Mouse (Mus musculus): ENCODE data around the gene Isg20l2. TPM values are rescaled to one million over a fixed set of nuclear protein-coding genes. Genes with fewer than 3 reads are reported as not detected.
A peak's percentile ranks its signal among the peaks of the same experiment; 100 is the strongest.
"Not testable (repeated sequence)": the region's sequence is repeated elsewhere in the genome, so short reads cannot be mapped to it uniquely, and the experiment has no call there.

Isg20l2 gene
- polyA plus RNA-seq, 1 experiment from 2014 or later = 21.0 TPM

GRCm38 (mm10) chr3:87901036-87901624 lies 29.0 kb upstream of the Isg20l2 start:
- ATAC-seq (ENCODE audit: insufficient read depth) = peak; percentile 76
- Histone ChIP-seq H3K27ac (replicated peaks) (peak overlapping the region; percentile 96), H3K4me1 (replicated peaks) (peaks cover 57% of the 10 kb centered on the region), H3K4me3 (replicated peaks) (peak overlapping the region; percentile 37), H3K9ac (peak overlapping the region; percentile 42), H3K36me3 (replicated peaks) (no peaks in the 10 kb centered on the region), H3K9me3 (replicated peaks) (no peaks in the 10 kb centered on the region), H3K4me2 (peak overlapping the region; percentile 66), H3K27me3 (no peaks in the 10 kb centered on the region)
- WGBS (ENCODE audit: insufficient replicate concordance) = 8% methylated on average over 1 of the region's 1 CpGs

GRCm38 (mm10) chr3:87901959-87902358 lies 28.2 kb upstream of the Isg20l2 start:
- H3K27me3 ChIP-seq; H3K9me3 ChIP-seq (replicated peaks); H3K4me3 ChIP-seq (replicated peaks); H3K36me3 ChIP-seq (replicated peaks); H3K9ac ChIP-seq; ATAC-seq (ENCODE audit: insufficient read depth): not testable (repeated sequence)
- WGBS (ENCODE audit: insufficient replicate concordance) = 43% methylated on average over 6 of the region's 6 CpGs
- peak overlapping the region; percentile 66 for H3K4me2 ChIP-seq
- peaks cover 57% of the 10 kb centered on the region for H3K4me1 ChIP-seq (replicated peaks)
- H3K27ac ChIP-seq (replicated peaks) = peak overlapping the region; percentile 96

GRCm38 (mm10) chr3:87903821-87904220 lies 26.3 kb upstream of the Isg20l2 start:
- 0 out of 2 replicates have a peak overlapping the region, but pooled peaks have one; percentile 15 for H3K9ac ChIP-seq
- peak overlapping the region; percentile 72 for H3K27ac ChIP-seq (replicated peaks)
- ATAC-seq (ENCODE audit: insufficient read depth) = no peak
- no peak overlapping the region for H3K4me2 ChIP-seq
- no peaks in the 10 kb centered on the region for H3K27me3 ChIP-seq
- peaks cover 72% of the 10 kb centered on the region for H3K4me1 ChIP-seq (replicated peaks)
- H3K4me3 ChIP-seq (replicated peaks) = no peak overlapping the region
- 53% methylated on average over 5 of the region's 5 CpGs for WGBS (ENCODE audit: insufficient replicate concordance)
- no peaks in the 10 kb centered on the region for H3K9me3 ChIP-seq (replicated peaks)
- no peaks in the 10 kb centered on the region for H3K36me3 ChIP-seq (replicated peaks)

- Histone ChIP-seq H3K4me1 (replicated peaks) (peaks cover 75% of the 10 kb centered on the region), H3K36me3 (replicated peaks) (peaks cover 3% of the 10 kb centered on the region; the same call in 1 of the 2 replicates), H3K4me3 (replicated peaks) (peak within 1 kb of the TSS; percentile 95), H3K27me3 (no peaks in the 10 kb centered on the region), H3K4me2 (peak within 1 kb of the TSS; percentile 83), H3K9ac (peak within 1 kb of the TSS; percentile 99), H3K27ac (replicated peaks) (peak within 1 kb of the TSS; percentile 85), H3K9me3 (replicated peaks) (no peaks in the 10 kb centered on the region)
- peak; percentile 85 for ATAC-seq (ENCODE audit: insufficient read depth)
- under 1% methylated on average over 57 of the region's 57 CpGs for WGBS (ENCODE audit: insufficient replicate concordance)
These were observed 24.1 kb upstream of the Isg20l2 start, which contains the start of gene Hdgf for GRCm38 (mm10) chr3:87905880-87906485. TSS of gene Hdgf (plus strand) at chr3:87906321.

GRCm38 (mm10) chr3:87906601-87906980 lies 23.5 kb upstream of the Isg20l2 start:
- ATAC-seq (ENCODE audit: insufficient read depth) = peak; percentile 15
- Histone ChIP-seq H3K9me3 (replicated peaks) (no peaks in the 10 kb centered on the region), H3K9ac (peak overlapping the region; percentile 99), H3K4me1 (replicated peaks) (peaks cover 75% of the 10 kb centered on the region), H3K27ac (replicated peaks) (peak overlapping the region; percentile 85), H3K27me3 (no peaks in the 10 kb centered on the region), H3K4me3 (replicated peaks) (peak overlapping the region; percentile 95), H3K4me2 (peak overlapping the region; percentile 83), H3K36me3 (replicated peaks) (peaks cover 6% of the 10 kb centered on the region; the same call in 1 of the 2 replicates)
- under 1% methylated on average over 47 of the region's 47 CpGs for WGBS (ENCODE audit: insufficient replicate concordance)

GRCm38 (mm10) chr3:87906981-87907857 lies 22.9 kb upstream of the Isg20l2 start:
- under 1% methylated on average over 27 of the region's 27 CpGs for WGBS (ENCODE audit: insufficient replicate concordance)

GRCm38 (mm10) chr3:87907906-87908305 lies 22.2 kb upstream of the Isg20l2 start:
- Histone ChIP-seq H3K4me1 (replicated peaks) (peaks cover 77% of the 10 kb centered on the region), H3K36me3 (replicated peaks) (peaks cover 18% of the 10 kb centered on the region), H3K4me2 (peak overlapping the region; percentile 83), H3K9me3 (replicated peaks) (no peaks in the 10 kb centered on the region), H3K4me3 (replicated peaks) (peak overlapping the region; percentile 95), H3K27ac (replicated peaks) (peak overlapping the region; percentile 85), H3K27me3 (no peaks in the 10 kb centered on the region), H3K9ac (peak overlapping the region; percentile 99)
- ATAC-seq (ENCODE audit: insufficient read depth) = no peak
- WGBS (ENCODE audit: insufficient replicate concordance) = 0% methylated on average over 1 of the region's 1 CpGs

More at GRCm38 (mm10) chr3:87906981-87907857, 22.9 kb upstream of the Isg20l2 start:
- no peak for ATAC-seq (ENCODE audit: insufficient read depth)
- Histone ChIP-seq H3K27ac (replicated peaks) (peak overlapping the region; percentile 85), H3K9me3 (replicated peaks) (no peaks in the 10 kb centered on the region), H3K9ac (peak overlapping the region; percentile 99), H3K4me2 (peak overlapping the region; percentile 83), H3K36me3 (replicated peaks) (peaks cover 11% of the 10 kb centered on the region), H3K27me3 (no peaks in the 10 kb centered on the region), H3K4me3 (replicated peaks) (peak overlapping the region; percentile 95), H3K4me1 (replicated peaks) (peaks cover 75% of the 10 kb centered on the region)

GRCm38 (mm10) chr3:87909381-87909780 lies 20.7 kb upstream of the Isg20l2 start:
- no peaks in the 10 kb centered on the region for H3K9me3 ChIP-seq (replicated peaks)
- peak overlapping the region; percentile 99 for H3K9ac ChIP-seq
- H3K4me1 ChIP-seq (replicated peaks) = peaks cover 84% of the 10 kb centered on the region
- ATAC-seq (ENCODE audit: insufficient read depth) = no peak
- H3K4me3 ChIP-seq (replicated peaks) = peak overlapping the region; percentile 95
- H3K36me3 ChIP-seq (replicated peaks) = peaks cover 32% of the 10 kb centered on the region
- peak overlapping the region; percentile 85 for H3K27ac ChIP-seq (replicated peaks)
- H3K4me2 ChIP-seq = peak overlapping the region; percentile 83
- no peaks in the 10 kb centered on the region for H3K27me3 ChIP-seq
- 62% methylated on average over 2 of the region's 2 CpGs for WGBS (ENCODE audit: insufficient replicate concordance)

- 16% methylated on average over 4 of the region's 4 CpGs for WGBS (ENCODE audit: insufficient replicate concordance)
- Histone ChIP-seq H3K4me2 (peak overlapping the region; percentile 83), H3K27me3 (no peaks in the 10 kb centered on the region), H3K4me1 (replicated peaks) (peaks cover 86% of the 10 kb centered on the region), H3K4me3 (replicated peaks) (peak overlapping the region; percentile 95), H3K9me3 (replicated peaks) (no peaks in the 10 kb centered on the region), H3K27ac (replicated peaks) (peak overlapping the region; percentile 85), H3K36me3 (replicated peaks) (peaks cover 37% of the 10 kb centered on the region), H3K9ac (peak overlapping the region; percentile 99)
- ATAC-seq (ENCODE audit: insufficient read depth) = no peak
These were observed 20.2 kb upstream of the Isg20l2 start for GRCm38 (mm10) chr3:87909874-87910273.

- H3K36me3 ChIP-seq (replicated peaks) = peaks cover 45% of the 10 kb centered on the region
- peaks cover 81% of the 10 kb centered on the region for H3K4me1 ChIP-seq (replicated peaks)
- peak overlapping the region; percentile 95 for H3K4me3 ChIP-seq (replicated peaks)
- H3K9me3 ChIP-seq (replicated peaks) = no peaks in the 10 kb centered on the region
- peak; percentile 10 for ATAC-seq (ENCODE audit: insufficient read depth)
- H3K4me2 ChIP-seq = peak overlapping the region; percentile 83
- H3K27me3 ChIP-seq = no peaks in the 10 kb centered on the region
- peak overlapping the region; percentile 85 for H3K27ac ChIP-seq (replicated peaks)
- H3K9ac ChIP-seq = peak overlapping the region; percentile 99; the same call in 1 of the 2 replicates
- 13% methylated on average over 12 of the region's 12 CpGs for WGBS (ENCODE audit: insufficient replicate concordance)
These were observed 19.5 kb upstream of the Isg20l2 start for GRCm38 (mm10) chr3:87910573-87911141.

All from liver, embryonic 15.5 days (tissue).